Mouse (Mus musculus): ENCODE results near the gene Stat6.

The Stat6 gene

DNA sequence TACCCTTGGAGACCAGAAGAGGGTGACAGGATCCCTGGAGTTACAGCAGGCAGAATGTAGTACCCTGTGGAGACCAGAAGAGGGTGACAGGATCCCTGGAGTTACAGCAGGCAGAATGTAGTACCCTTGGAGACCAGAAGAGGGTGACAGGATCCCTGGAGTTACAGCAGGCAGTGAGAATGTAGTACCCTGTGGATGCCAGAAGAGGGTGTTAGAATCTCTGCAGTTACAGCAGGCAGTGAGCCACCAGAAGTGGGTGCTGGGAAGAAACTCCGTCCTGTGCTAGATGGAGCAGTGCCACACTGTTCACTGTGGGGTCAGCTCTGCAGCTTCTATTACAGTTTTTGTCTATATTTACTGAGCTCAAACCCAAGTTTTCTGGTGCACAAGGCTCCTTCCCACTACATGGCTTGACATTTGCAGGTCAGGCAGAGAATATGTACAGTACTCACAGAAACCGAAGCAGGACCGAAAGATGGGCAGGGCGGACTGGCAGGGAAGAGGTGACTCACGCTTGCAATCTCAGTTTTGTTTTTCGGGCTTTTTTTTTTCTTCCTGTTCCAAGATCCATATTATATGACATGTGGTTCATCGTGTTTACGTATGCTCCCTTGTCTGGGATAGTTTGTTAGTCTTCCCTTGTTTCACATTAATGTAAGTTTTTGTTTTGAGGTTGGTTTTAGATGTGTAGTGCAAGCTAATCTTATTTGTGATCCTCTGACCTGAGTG lies 32.2 kb downstream of the Stat6 start:
- DNase-seq, result peak; percentile 92

DNA sequence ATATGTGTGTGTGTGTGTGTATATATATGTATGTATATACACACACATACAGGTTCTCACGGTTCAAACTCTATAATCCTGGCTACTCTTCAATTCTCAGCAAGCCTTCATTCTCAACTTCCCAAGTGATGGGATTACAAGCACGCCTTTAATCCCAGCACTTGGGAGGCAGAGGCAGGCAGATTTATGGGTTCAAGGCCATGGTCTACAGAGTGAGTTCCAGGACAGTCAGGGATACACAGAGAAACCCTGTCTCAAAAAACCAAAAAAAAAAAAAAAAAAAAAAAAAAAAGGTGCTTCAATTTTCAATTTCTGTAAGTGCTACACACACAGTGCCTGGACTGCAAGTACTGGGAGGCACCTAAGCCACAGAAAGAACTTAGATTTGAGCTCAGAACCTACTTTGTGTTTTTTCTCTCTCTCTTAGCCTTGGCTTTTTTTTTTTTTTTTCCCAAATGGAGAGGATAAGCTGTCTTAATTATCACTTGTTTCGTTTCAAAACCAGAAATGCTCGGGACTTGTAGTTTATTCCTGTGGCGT lies 33.1 kb downstream of the Stat6 start:
- no peak for DNase-seq

GRCm38 (mm10) chr10:127676691-127677548 lies 34.1 kb downstream of the Stat6 start:
- DNase-seq, result peak; percentile 92

- peak; percentile 74 for DNase-seq
These were observed 35.0 kb downstream of the Stat6 start for GRCm38 (mm10) chr10:127677591-127678336.

- no peak for DNase-seq
These were observed 36.4 kb downstream of the Stat6 start for GRCm38 (mm10) chr10:127679208-127679607.

DNA sequence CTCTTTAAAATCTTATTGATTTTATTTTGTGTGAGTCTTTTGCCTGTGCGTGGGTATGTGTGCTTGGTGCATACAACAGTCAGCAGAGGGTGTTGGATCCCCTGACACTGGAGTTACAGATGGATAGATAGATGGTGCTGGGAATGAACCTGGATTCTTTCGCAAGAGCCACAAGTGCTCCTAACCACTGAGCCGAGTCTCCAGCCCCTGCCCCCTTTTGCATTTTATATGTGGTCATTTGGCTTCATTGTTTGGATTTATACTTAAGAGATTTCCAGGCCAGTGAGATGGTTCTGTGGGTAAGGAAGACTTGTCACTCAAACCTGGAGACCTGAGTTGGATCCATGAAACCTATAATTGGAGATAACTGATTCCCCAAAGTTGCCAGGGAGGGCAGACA lies 37.1 kb downstream of the Stat6 start:
- no peak for DNase-seq

DNA sequence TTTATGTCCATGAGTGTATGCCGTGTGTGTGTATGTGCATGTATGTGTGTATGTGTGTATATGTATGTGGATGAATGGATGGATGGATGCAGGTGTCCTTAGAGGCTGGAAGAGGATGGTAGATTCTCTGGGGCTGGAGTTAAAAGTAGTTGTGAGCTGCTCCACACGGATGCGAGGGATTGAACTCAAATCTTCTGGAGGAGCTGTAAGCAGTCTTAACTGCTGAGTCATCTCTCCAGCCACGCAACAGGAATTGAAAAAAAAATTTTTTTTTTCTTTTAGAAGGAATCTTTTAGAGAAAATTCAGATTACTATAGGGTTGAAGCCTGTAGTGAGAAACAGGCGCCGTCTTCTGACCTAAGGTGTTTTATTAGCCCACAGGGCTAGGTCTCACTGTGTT lies 40.1 kb downstream of the Stat6 start:
- DNase-seq, result no peak

- no peak for DNase-seq
These were observed 48.3 kb downstream of the Stat6 start for GRCm38 (mm10) chr10:127691053-127691452.

- no peak for DNase-seq
These were observed 51.9 kb downstream of the Stat6 start for GRCm38 (mm10) chr10:127694636-127695035.

GRCm38 (mm10) chr10:127695775-127696174 lies 53.0 kb downstream of the Stat6 start:
- no peak for DNase-seq

GRCm38 (mm10) chr10:127698966-127699365 lies 56.2 kb downstream of the Stat6 start:
- no peak for DNase-seq

DNA sequence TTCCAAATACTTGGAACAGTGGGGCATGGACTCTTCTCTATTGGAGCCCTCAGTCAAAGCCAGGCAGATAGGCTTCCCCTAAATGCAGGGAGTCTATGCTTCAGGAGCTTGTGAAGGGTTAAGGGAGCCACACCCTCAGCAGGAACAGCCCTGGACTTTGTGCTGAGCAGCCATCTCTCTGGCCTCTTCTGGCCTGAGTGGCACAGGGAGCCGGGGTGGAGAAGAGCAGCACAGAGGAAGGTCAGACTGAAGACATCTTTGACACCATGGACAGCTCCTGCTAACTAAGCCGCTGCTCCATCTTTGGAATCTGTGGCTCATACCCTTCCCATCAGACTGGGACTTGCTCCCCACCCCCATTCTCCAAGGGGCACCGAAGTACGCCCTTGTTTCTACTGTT lies 60.5 kb downstream of the Stat6 start:
- DNase-seq, result no peak

DNA sequence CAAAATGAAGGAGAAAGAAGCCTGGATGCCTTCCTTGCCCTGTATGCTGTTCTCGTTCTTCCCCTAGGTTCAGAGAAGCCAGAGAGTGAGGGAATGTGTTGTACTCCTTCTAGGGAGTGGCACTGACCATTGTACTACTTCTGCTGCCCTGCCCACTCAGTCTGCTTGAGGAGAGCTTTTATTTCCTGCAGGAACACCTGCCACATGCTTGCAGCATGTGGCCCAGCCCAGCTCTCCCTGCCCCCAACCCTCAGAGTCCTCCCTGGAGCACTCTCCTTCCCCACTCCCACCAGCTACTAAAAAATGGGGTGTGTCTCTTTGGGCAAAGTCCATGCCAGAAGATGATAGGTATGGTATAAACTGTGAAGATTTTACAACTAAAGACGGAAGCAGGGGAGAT lies 61.5 kb downstream of the Stat6 start:
- DNase-seq, result no peak

DNA sequence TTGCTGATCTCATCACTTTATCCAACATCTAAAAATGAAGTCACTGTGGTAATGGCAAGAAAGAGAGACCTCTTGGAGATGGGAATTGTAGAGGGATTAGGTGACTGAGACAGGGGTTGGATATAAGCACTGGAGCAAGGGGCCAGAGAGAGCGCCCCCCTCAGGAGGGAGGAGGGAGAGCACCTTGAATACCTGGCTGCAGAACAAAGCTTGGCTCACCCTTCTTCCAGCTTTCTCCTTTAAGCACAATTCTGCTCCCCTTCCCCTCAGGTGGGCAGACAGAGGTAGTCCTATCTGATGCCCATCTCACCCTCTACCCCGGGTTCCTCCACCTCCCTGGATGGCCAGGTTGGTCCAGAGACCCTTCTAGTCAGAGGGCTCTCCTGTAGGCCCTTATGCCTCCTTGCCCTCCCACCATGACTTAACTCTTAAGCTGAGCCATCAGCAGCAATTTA lies 62.0 kb downstream of the Stat6 start, which contains the start of gene Myo1a:
Gene Myo1a (plus strand): TSS at position 405 of the 455 bp plus-strand sequence.
- DNase-seq, result no peak

GRCm38 (mm10) chr10:127705783-127706182 lies 63.0 kb downstream of the Stat6 start:
- no peak for DNase-seq

- peak; percentile 48 for DNase-seq
These were observed 64.9 kb downstream of the Stat6 start for GRCm38 (mm10) chr10:127707721-127708120.

- DNase-seq, result no peak
These were observed 66.1 kb downstream of the Stat6 start for GRCm38 (mm10) chr10:127708850-127709370.

DNA sequence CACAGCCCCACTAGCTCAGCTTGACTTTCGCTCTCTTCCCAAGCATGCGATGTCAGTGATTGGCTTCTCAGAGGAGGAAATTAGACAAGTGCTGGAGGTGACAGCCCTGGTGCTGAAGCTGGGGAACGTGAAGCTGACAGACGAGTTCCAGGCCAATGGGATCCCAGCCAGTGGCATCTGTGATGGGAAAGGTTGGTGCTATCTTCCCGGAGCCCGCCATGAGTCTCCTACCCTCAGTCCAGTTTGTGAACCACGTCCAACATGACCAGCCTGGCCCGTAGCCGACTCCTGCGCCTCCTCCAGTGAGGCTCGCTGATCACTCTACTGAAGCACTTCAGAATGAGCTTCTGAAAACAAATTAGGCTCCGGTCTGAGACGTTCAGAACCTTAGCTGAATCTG lies 67.5 kb downstream of the Stat6 start:
- no peak for DNase-seq
